Mouse (Mus musculus) liver, embryonic 11.5 days (tissue): ENCODE measurements around the gene Mpp4. TPM values are rescaled to one million over a fixed set of nuclear protein-coding genes. Genes with fewer than 3 reads are reported as not detected.

Experiments
- polyA plus RNA-seq: library from polyadenylated mRNA; unstranded; fragments of >200 nt; fragmentation: Nextera tagmentation; extraction: Ambion mirVana; gene quantifications from 2 replicates; pipeline ENCODE4 v1.2.1, GENCODE M21; 2014

The Mpp4 gene
- polyA plus RNA-seq, 1 experiment from 2014 or later, result 0.52 TPM

Other genes with a start within 250 kb of the Mpp4 start
- gene Trak2, start 190.0 kb downstream of the Mpp4 start, polyA plus RNA-seq, result 24.0 and 26.1 TPM in 2 replicates
- 28.0 and 35.7 TPM in 2 replicates for gene Stradb, start 189.9 kb downstream of the Mpp4 start, polyA plus RNA-seq
- gene C2cd6, start 68.5 kb downstream of the Mpp4 start, polyA plus RNA-seq, result not detected in 2 replicates
- gene Tmem237, start 43.0 kb downstream of the Mpp4 start, polyA plus RNA-seq, result 20.5 and 24.1 TPM in 2 replicates
- gene Als2, start 73.8 kb upstream of the Mpp4 start, polyA plus RNA-seq, result 13.1 and 13.9 TPM in 2 replicates
- 0.21 TPM in 1 of 2 replicates, not detected in the other for gene Cdk15, start 93.5 kb upstream of the Mpp4 start, polyA plus RNA-seq